Mouse (Mus musculus) heart, embryonic 14.5 days (tissue): ENCODE results near the gene Kat7. TPM values are rescaled to one million over a fixed set of nuclear protein-coding genes. Genes with fewer than 3 reads are reported as not detected.

Source experiments
- ATAC-seq: fragments of 200-750 bp; cut with Nextera tagmentation; 2 replicates; pipeline ENCODE4 v1.8.0; 2017; ENCODE audit warnings: low read depth, moderate TSS enrichment; ENCODE audit not compliant: insufficient number of reproducible peaks, insufficient read depth, low FRiP score
- H3K27ac ChIP-seq, 2 experiments: fragments of 200-500 bp in 1 of 2; fragments of 300-500 bp in 1 of 2; sonication (generic) in 1 of 2; replicated peaks in 1 of 2; 2 replicates each; pipeline ENCODE4 v1.5.1; 2012 to 2014; ENCODE audit warnings: low read depth in 2 of 2, low read length in 2 of 2, control low read depth in 1 of 2, mild to moderate bottlenecking in 1 of 2, mixed read lengths in 1 of 2; ENCODE audit not compliant: control insufficient read depth in 1 of 2, insufficient read depth in 1 of 2
- H3K27me3 ChIP-seq: fragments of 300-500 bp; sonication (generic); 2 replicates; pipeline ENCODE4 v1.6.1; 2014; ENCODE audit warnings: mild to moderate bottlenecking, low read length, control low read depth; ENCODE audit not compliant: control insufficient read depth, insufficient read depth
- H3K36me3 ChIP-seq: fragments of 300-500 bp; sonication (generic); 2 replicates; pipeline ENCODE4 v1.6.1; 2014; ENCODE audit warnings: mild to moderate bottlenecking, control low read depth, low read length, mixed read lengths; ENCODE audit not compliant: control insufficient read depth, insufficient read depth
- H3K4me1 ChIP-seq, 2 experiments: fragments of 200-500 bp in 1 of 2; fragments of 300-500 bp in 1 of 2; sonication (generic) in 1 of 2; 2 replicates each; pipeline ENCODE4 v1.6.1; 2012 to 2014; ENCODE audit warnings: low read length in 2 of 2, control low read depth in 1 of 2, mixed read lengths in 1 of 2; ENCODE audit not compliant: control insufficient read depth in 2 of 2, insufficient read depth in 2 of 2
- H3K4me2 ChIP-seq: fragments of 300-500 bp; sonication (generic); 2 replicates; pipeline ENCODE4 v1.6.1; 2014; ENCODE audit warnings: mild to moderate bottlenecking, low read length
- H3K4me3 ChIP-seq, 2 experiments: fragments of 200-500 bp in 1 of 2; fragments of 300-500 bp in 1 of 2; sonication (generic) in 1 of 2; 2 replicates each; pipeline ENCODE4 v1.5.1; 2012 to 2014; ENCODE audit warnings: low read length in 2 of 2, mild to moderate bottlenecking in 2 of 2, control low read depth in 1 of 2, low read depth in 1 of 2, moderate library complexity in 1 of 2; ENCODE audit not compliant: control insufficient read depth in 1 of 2, insufficient read depth in 1 of 2
- H3K9ac ChIP-seq: fragments of 300-500 bp; sonication (generic); 2 replicates; pipeline ENCODE4 v1.6.1; 2014; ENCODE audit warnings: mild to moderate bottlenecking, low read length
- H3K9me3 ChIP-seq: fragments of 300-500 bp; sonication (generic); 2 replicates; pipeline ENCODE4 v1.6.1; 2016; ENCODE audit warnings: low read length, control low read depth; ENCODE audit not compliant: control insufficient read depth
- WGBS: fragments of 180-500 bp; shearing (Covaris S2); extraction: QIAGEN DNeasy Blood & Tissue Kit; methylation state at CpG from one replicate; pipeline ENCODE4 v1.1.7; 2014; 5-methylcytosine and 5-hydroxymethylcytosine counted together
- polyA plus RNA-seq: library from polyadenylated mRNA; unstranded; fragments of >200 nt; fragmentation: Nextera tagmentation; extraction: Ambion mirVana; gene quantifications from 2 replicates; pipeline ENCODE4 v1.2.1, GENCODE M21; 2014

Kat7 gene
- polyA plus RNA-seq, 1 experiment from 2014 or later, result 45.6 TPM

DNA sequence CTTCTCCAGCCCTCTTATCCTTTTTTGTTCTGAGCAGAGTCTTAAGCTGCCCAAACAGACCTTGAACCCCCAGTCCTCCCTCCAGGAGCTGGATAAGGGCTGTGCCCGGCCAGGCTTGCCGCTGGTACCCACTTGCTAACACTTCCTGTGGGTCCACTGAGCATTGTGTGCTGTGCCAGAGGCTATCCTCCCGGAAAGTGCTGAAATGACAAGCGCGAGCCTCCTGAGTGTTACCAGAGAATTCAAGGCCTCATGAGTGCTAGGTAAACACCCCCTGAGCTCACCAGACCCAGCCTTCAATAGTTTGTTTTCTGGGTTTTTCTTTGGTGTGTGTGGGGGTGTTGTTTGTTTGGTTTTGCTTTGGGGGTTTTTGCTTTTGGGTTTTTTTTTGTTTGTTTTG, 82.6 kb downstream of the Kat7 start:
- ATAC-seq, result no peak
- H3K9me3 ChIP-seq, result no peaks in the 10 kb centered on the region
- no peak overlapping the region for H3K9ac ChIP-seq
- no peak overlapping the region for H3K4me2 ChIP-seq
- H3K4me3 ChIP-seq, result no peak overlapping the region
- no peak overlapping the region for H3K27ac ChIP-seq
- H3K4me1 ChIP-seq, result peaks cover 4 to 12% of the 10 kb centered on the region in 2 experiments; a peak in 3 of 4 replicates
- H3K36me3 ChIP-seq, result no peaks in the 10 kb centered on the region
- peaks cover 34% of the 10 kb centered on the region for H3K27me3 ChIP-seq
- 27% methylated on average over 5 of the region's 5 CpGs for WGBS

- peaks cover 48% of the 10 kb centered on the region for H3K27me3 ChIP-seq
- no peak for ATAC-seq
- no peak overlapping the region for H3K4me2 ChIP-seq
- no peak overlapping the region for H3K4me3 ChIP-seq
- H3K4me1 ChIP-seq, result peaks cover 0 to 8% of the 10 kb centered on the region in 2 experiments; a peak in 3 of 4 replicates
- H3K27ac ChIP-seq, result no peak overlapping the region
- no peak overlapping the region for H3K9ac ChIP-seq
- H3K36me3 ChIP-seq, result no peaks in the 10 kb centered on the region
- WGBS, result 12% methylated on average over 7 of the region's 7 CpGs
- H3K9me3 ChIP-seq, result no peaks in the 10 kb centered on the region
Measured at GRCm38 (mm10) chr11:95225448-95225847, 84.6 kb downstream of the Kat7 start.

Other genes starting within 250 kb of the Kat7 start
- gene Itga3, start 233.4 kb downstream of the Kat7 start, polyA plus RNA-seq, result 9.4 TPM in 2 replicates
- gene Dlx3, start 190.1 kb downstream of the Kat7 start, polyA plus RNA-seq, result not detected in 2 replicates
- not detected in 2 replicates for gene Dlx4, start 164.0 kb downstream of the Kat7 start, polyA plus RNA-seq
- gene Tac4, start 48.7 kb downstream of the Kat7 start, polyA plus RNA-seq, result not detected in 2 replicates
- 5.4 and 6.3 TPM in 2 replicates for gene Fam117a, start 26.8 kb upstream of the Kat7 start, polyA plus RNA-seq
- 74.6 and 75.4 TPM in 2 replicates for gene Slc35b1, start 74.4 kb upstream of the Kat7 start, polyA plus RNA-seq
- 81.6 and 89.6 TPM in 2 replicates for gene Spop, start 103.8 kb upstream of the Kat7 start, polyA plus RNA-seq
- 0.36 TPM in 1 of 2 replicates, not detected in the other for gene Nxph3, start 204.3 kb upstream of the Kat7 start, polyA plus RNA-seq